ENCODE assay signal across 22 mouse cellular contexts in genomic region chr10:128315578-128315977, GRCm38 (mm10). TPM values are rescaled to one million over a fixed set of nuclear protein-coding genes. Genes with fewer than 3 reads are reported as not detected.
DNase-seq lines count a peak whose midpoint lies in the region; ATAC-seq and TF ChIP-seq lines count a peak whose summit lies in the region.
"Had no signal": no experiment of that assay in that cellular context is flagged by ENCODE, and none has a peak within 500 bp of the region (broad histone marks: within the 10 kb centered on the region; RNA-seq: fewer than 3 reads in every experiment).

No protein-coding gene starts in this region.

- peaks cover 22% of the 10 kb centered on the region for H3K36me3 ChIP-seq in intestine, embryonic 16.5 days (ENCODE audit: control insufficient read depth, insufficient read depth, low read length)
- H3K36me3 ChIP-seq in intestine, embryonic 15.5 days = peaks cover 42% of the 10 kb centered on the region
- H3K36me3 ChIP-seq in liver, embryonic 14.5 days (replicated peaks; ENCODE audit: control insufficient read depth, insufficient read depth, low read depth) = peaks cover 48% of the 10 kb centered on the region

- H3K9me3 ChIP-seq in intestine, embryonic 16.5 days (ENCODE audit: control insufficient read depth, low read length) = no peaks in the 10 kb centered on the region
- no peaks in the 10 kb centered on the region for H3K9me3 ChIP-seq in intestine, embryonic 15.5 days
- H3K9me3 ChIP-seq in liver, embryonic 14.5 days (ENCODE audit: control insufficient read depth, low read length) = no peaks in the 10 kb centered on the region
- H3K9me3 ChIP-seq: embryonic facial prominence, embryonic 12.5 days; forebrain, embryonic 13.5 days; heart, embryonic 12.5 days; hindbrain, embryonic 10.5 days had no signal

- no peak overlapping the region for H3K9ac ChIP-seq in intestine, embryonic 16.5 days (ENCODE audit: low read depth, low read length)
- no peak overlapping the region for H3K9ac ChIP-seq in intestine, embryonic 15.5 days
- no peak overlapping the region for H3K9ac ChIP-seq in liver, embryonic 14.5 days (replicated peaks)
- H3K9ac ChIP-seq: embryonic facial prominence, embryonic 12.5 days; forebrain, embryonic 13.5 days; forebrain, postnatal 0 days; heart, embryonic 12.5 days; hindbrain, embryonic 14.5 days had no signal

- H3K27ac ChIP-seq in intestine, embryonic 16.5 days (ENCODE audit: low read length) = no peak overlapping the region
- H3K27ac ChIP-seq in intestine, embryonic 15.5 days = no peak overlapping the region
- H3K27ac ChIP-seq in liver, embryonic 14.5 days = no peak overlapping the region
- H3K27ac ChIP-seq: embryonic facial prominence, embryonic 12.5 days; forebrain, embryonic 13.5 days; gastrocnemius, adult 2 months; hindbrain, embryonic 10.5 days; hindbrain, embryonic 14.5 days had no signal

- no peak for TF ChIP-seq EP300 in liver, embryonic 14.5 days (IDR thresholded peaks at IDR 0.05; ENCODE audit: low read depth)

- H3K4me1 ChIP-seq in intestine, embryonic 16.5 days (ENCODE audit: control insufficient read depth, insufficient read depth, low read length) = no peaks in the 10 kb centered on the region
- H3K4me1 ChIP-seq in intestine, embryonic 15.5 days (replicated peaks) = no peaks in the 10 kb centered on the region
- no peaks in the 10 kb centered on the region for H3K4me1 ChIP-seq in liver, embryonic 14.5 days (replicated peaks; ENCODE audit: control insufficient read depth in 2 of 2, insufficient read depth in 2 of 2, low read length in 1 of 2)
- H3K4me1 ChIP-seq: embryonic facial prominence, embryonic 12.5 days; hindbrain, embryonic 10.5 days had no signal

- H3K4me2 ChIP-seq in intestine, embryonic 16.5 days (ENCODE audit: low read depth, low read length) = no peak overlapping the region
- no peak overlapping the region for H3K4me2 ChIP-seq in intestine, embryonic 15.5 days (replicated peaks)
- H3K4me2 ChIP-seq in liver, embryonic 14.5 days (ENCODE audit: low read depth) = no peak overlapping the region
- H3K4me2 ChIP-seq: embryonic facial prominence, embryonic 12.5 days; forebrain, embryonic 13.5 days; heart, embryonic 12.5 days; hindbrain, embryonic 14.5 days had no signal

- 84% methylated on average over 8 of the region's 8 CpGs for WGBS in intestine, embryonic 16.5 days
- 89% methylated on average over 8 of the region's 8 CpGs for WGBS in intestine, embryonic 15.5 days
- 67% methylated on average over 8 of the region's 8 CpGs for WGBS in liver, embryonic 14.5 days (ENCODE audit: insufficient replicate concordance)

- no peak for DNase-seq in liver, embryonic 14.5 days (ENCODE audit: low read depth in 3 of 3, low spot score in 3 of 3)
- DNase-seq in urinary bladder, postnatal 36 days (ENCODE audit: low spot score in 2 of 2) = no peak
- no peak for DNase-seq in cerebellum, postnatal 25 days
- no peak for DNase-seq in left cerebral cortex, postnatal 10 days (ENCODE audit: extremely low spot score in 1 of 2, low spot score in 2 of 2)
- DNase-seq: adrenal gland, adult 2 months; adrenal gland, postnatal 25 days; B cell, adult 2 months; cerebellum, adult 18-20 months; cerebellum, adult 9-11 months; forebrain, postnatal 0 days; gastrocnemius, adult 2 months; gastrocnemius, postnatal 25 days had no signal

- intact Hi-C loops in left cerebral cortex, postnatal 10 days (cut with DNase I) = no loop called here

- H3K4me3 ChIP-seq in intestine, embryonic 16.5 days (ENCODE audit: low read length) = no peak overlapping the region
- H3K4me3 ChIP-seq in intestine, embryonic 15.5 days (replicated peaks) = no peak overlapping the region
- H3K4me3 ChIP-seq in liver, embryonic 14.5 days (ENCODE audit: insufficient read depth in 1 of 2, low read depth in 2 of 2, low read length in 2 of 2) = no peak overlapping the region
- H3K4me3 ChIP-seq: embryonic facial prominence, embryonic 12.5 days; forebrain, embryonic 13.5 days; gastrocnemius, adult 2 months; heart, embryonic 12.5 days; hindbrain, embryonic 10.5 days had no signal

- H3K27me3 ChIP-seq in intestine, embryonic 16.5 days (replicated peaks; ENCODE audit: control insufficient read depth, insufficient read depth, low read length) = no peaks in the 10 kb centered on the region
- no peaks in the 10 kb centered on the region for H3K27me3 ChIP-seq in intestine, embryonic 15.5 days (replicated peaks)
- H3K27me3 ChIP-seq in liver, embryonic 14.5 days (ENCODE audit: control insufficient read depth, insufficient read depth, low read length) = no peaks in the 10 kb centered on the region
- H3K27me3 ChIP-seq: embryonic facial prominence, embryonic 12.5 days; forebrain, embryonic 13.5 days; heart, embryonic 12.5 days had no signal

- ATAC-seq in intestine, embryonic 16.5 days = 0 out of 2 replicates have a peak, but pooled peaks have one; percentile 29
- ATAC-seq in intestine, embryonic 15.5 days = no peak; the same call in 1 of the 2 replicates
- 0 out of 2 replicates have a peak, but pooled peaks have one; percentile 14 for ATAC-seq in erythroblast, adult 5-6 weeks (replicated peaks; ENCODE audit: low FRiP score, poor library complexity, severe bottlenecking)
- peak; percentile 32; the same call in 1 of the 2 replicates for ATAC-seq in liver, embryonic 14.5 days (ENCODE audit: insufficient read depth)
- ATAC-seq in megakaryocyte progenitor cell, adult 5-6 weeks (replicated peaks; ENCODE audit: poor library complexity) = peak; percentile 55
- ATAC-seq: CD4-positive, CD25-positive, alpha-beta regulatory T cell, adult 4 months; forebrain, embryonic 13.5 days; forebrain, postnatal 0 days had no signal

- TF ChIP-seq CTCF in liver, embryonic 14.5 days (IDR thresholded peaks at IDR 0.05; ENCODE audit: low read depth) = no peak

RNA-seq across cellular contexts. Expression of gene Cnpy2, which starts 6.7 kb away (rescaled TPM):
- 295 and 297 TPM in 2 replicates for polyA plus RNA-seq in intestine, embryonic 16.5 days (2015; fragmentation: Nextera tagmentation; extraction: Ambion mirVana)
- polyA plus RNA-seq in intestine, embryonic 15.5 days (2015; fragmentation: Nextera tagmentation; extraction: Ambion mirVana) = 303 and 328 TPM in 2 replicates
- total RNA-seq in erythroblast, adult 5-6 weeks (2015; ENCODE audit: low replicate concordance) = 30.7 and 48.6 TPM in 2 replicates
- total RNA-seq in erythroblast, adult 5-6 weeks (2017; ENCODE audit: low replicate concordance) = 15.5 and 38.3 TPM in 2 replicates
- 23.8 and 38.8 TPM in 2 replicates for polyA plus RNA-seq in liver, embryonic 14.5 days (2012; rRNA removed)
- polyA plus RNA-seq in liver, embryonic 14.5 days (2014; fragmentation: Nextera tagmentation; extraction: Ambion mirVana) = 92.7 and 98.3 TPM in 2 replicates
- total RNA-seq in megakaryocyte progenitor cell, adult 5-6 weeks (2015) = 151 and 152 TPM in 2 replicates
- total RNA-seq in megakaryocyte progenitor cell, adult 5-6 weeks (2017) = 132 and 144 TPM in 2 replicates
- total RNA-seq in left cerebral cortex, postnatal 10 days (2021) = 10 to 100 TPM; 64.4 to 69.7 TPM

RNA-seq across cellular contexts. Expression of gene Pan2, which starts 12.4 kb away (rescaled TPM):
- polyA plus RNA-seq in intestine, embryonic 16.5 days (2015; fragmentation: Nextera tagmentation; extraction: Ambion mirVana) = 24.7 and 25.5 TPM in 2 replicates
- polyA plus RNA-seq in intestine, embryonic 15.5 days (2015; fragmentation: Nextera tagmentation; extraction: Ambion mirVana) = 26.2 TPM in 2 replicates
- 7.9 and 8.8 TPM in 2 replicates for total RNA-seq in erythroblast, adult 5-6 weeks (2015; ENCODE audit: low replicate concordance)
- 7.5 and 8.9 TPM in 2 replicates for total RNA-seq in erythroblast, adult 5-6 weeks (2017; ENCODE audit: low replicate concordance)
- 11.5 and 13.3 TPM in 2 replicates for polyA plus RNA-seq in liver, embryonic 14.5 days (2012; rRNA removed)
- 10.1 and 11.5 TPM in 2 replicates for polyA plus RNA-seq in liver, embryonic 14.5 days (2014; fragmentation: Nextera tagmentation; extraction: Ambion mirVana)
- total RNA-seq in megakaryocyte progenitor cell, adult 5-6 weeks (2015) = 16.4 and 17.4 TPM in 2 replicates
- total RNA-seq in megakaryocyte progenitor cell, adult 5-6 weeks (2017) = 12.1 and 12.2 TPM in 2 replicates
- total RNA-seq in left cerebral cortex, postnatal 10 days (2021) = 10 to 100 TPM; 13.0 to 14.1 TPM

RNA-seq across cellular contexts. Expression of gene Il23a, which starts 17.0 kb away (rescaled TPM):
- 0.44 and 0.53 TPM in 2 replicates for polyA plus RNA-seq in intestine, embryonic 16.5 days (2015; fragmentation: Nextera tagmentation; extraction: Ambion mirVana)
- 0.21 and 0.31 TPM in 2 replicates for polyA plus RNA-seq in intestine, embryonic 15.5 days (2015; fragmentation: Nextera tagmentation; extraction: Ambion mirVana)
- not detected in 2 replicates for total RNA-seq in erythroblast, adult 5-6 weeks (2015; ENCODE audit: low replicate concordance)
- not detected in 2 replicates for total RNA-seq in erythroblast, adult 5-6 weeks (2017; ENCODE audit: low replicate concordance)
- 0.06 and 0.08 TPM in 2 replicates for polyA plus RNA-seq in liver, embryonic 14.5 days (2012; rRNA removed)
- not detected in 2 replicates for polyA plus RNA-seq in liver, embryonic 14.5 days (2014; fragmentation: Nextera tagmentation; extraction: Ambion mirVana)
- total RNA-seq in megakaryocyte progenitor cell, adult 5-6 weeks (2015) = 0.22 and 0.27 TPM in 2 replicates
- total RNA-seq in megakaryocyte progenitor cell, adult 5-6 weeks (2017) = 0.25 TPM in 1 of 2 replicates, not detected in the other
- under 1 TPM; 0.43 to 0.58 TPM for total RNA-seq in left cerebral cortex, postnatal 10 days (2021)
- total RNA-seq: adrenal gland, adult 2 months; adrenal gland, postnatal 25 days; forebrain, postnatal 0 days; gastrocnemius, adult 2 months; gastrocnemius, postnatal 25 days had no signal
- polyA plus RNA-seq: adrenal gland, adult 2 months; CD4-positive, CD25-positive, alpha-beta regulatory T cell, adult 4 months; embryonic facial prominence, embryonic 12.5 days; forebrain, embryonic 13.5 days; forebrain, postnatal 0 days; hindbrain, embryonic 10.5 days had no signal

RNA-seq across cellular contexts. Expression of gene Cs, which starts 22.0 kb away (rescaled TPM):
- polyA plus RNA-seq in intestine, embryonic 16.5 days (2015; fragmentation: Nextera tagmentation; extraction: Ambion mirVana) = 334 and 347 TPM in 2 replicates
- polyA plus RNA-seq in intestine, embryonic 15.5 days (2015; fragmentation: Nextera tagmentation; extraction: Ambion mirVana) = 269 and 282 TPM in 2 replicates
- 60.5 and 67.5 TPM in 2 replicates for total RNA-seq in erythroblast, adult 5-6 weeks (2015; ENCODE audit: low replicate concordance)
- 26.2 and 30.6 TPM in 2 replicates for total RNA-seq in erythroblast, adult 5-6 weeks (2017; ENCODE audit: low replicate concordance)
- 71.6 and 80.5 TPM in 2 replicates for polyA plus RNA-seq in liver, embryonic 14.5 days (2012; rRNA removed)
- polyA plus RNA-seq in liver, embryonic 14.5 days (2014; fragmentation: Nextera tagmentation; extraction: Ambion mirVana) = 117 and 126 TPM in 2 replicates
- total RNA-seq in megakaryocyte progenitor cell, adult 5-6 weeks (2015) = 172 and 181 TPM in 2 replicates
- total RNA-seq in megakaryocyte progenitor cell, adult 5-6 weeks (2017) = 106 and 108 TPM in 2 replicates
- 100 to 1,000 TPM; 287 to 288 TPM for total RNA-seq in left cerebral cortex, postnatal 10 days (2021)

RNA-seq across cellular contexts. Expression of gene Stat2, which starts 45.2 kb away (rescaled TPM):
- polyA plus RNA-seq in intestine, embryonic 16.5 days (2015; fragmentation: Nextera tagmentation; extraction: Ambion mirVana) = 16.4 and 18.0 TPM in 2 replicates
- polyA plus RNA-seq in intestine, embryonic 15.5 days (2015; fragmentation: Nextera tagmentation; extraction: Ambion mirVana) = 15.1 and 15.4 TPM in 2 replicates
- 14.8 and 25.1 TPM in 2 replicates for total RNA-seq in erythroblast, adult 5-6 weeks (2015; ENCODE audit: low replicate concordance)
- 16.0 and 25.2 TPM in 2 replicates for total RNA-seq in erythroblast, adult 5-6 weeks (2017; ENCODE audit: low replicate concordance)
- polyA plus RNA-seq in liver, embryonic 14.5 days (2012; rRNA removed) = 5.9 and 6.4 TPM in 2 replicates
- 4.2 and 5.4 TPM in 2 replicates for polyA plus RNA-seq in liver, embryonic 14.5 days (2014; fragmentation: Nextera tagmentation; extraction: Ambion mirVana)
- total RNA-seq in megakaryocyte progenitor cell, adult 5-6 weeks (2015) = 9.6 and 9.8 TPM in 2 replicates
- total RNA-seq in megakaryocyte progenitor cell, adult 5-6 weeks (2017) = 6.8 and 8.6 TPM in 2 replicates
- 10 to 100 TPM; 20.2 to 26.0 TPM for total RNA-seq in left cerebral cortex, postnatal 10 days (2021)
